Mouse (Mus musculus): Measurements from ENCODE around the gene Cap2. TPM values are rescaled to one million over a fixed set of nuclear protein-coding genes. Genes with fewer than 3 reads are reported as not detected.

Cap2 gene
- polyA plus RNA-seq (2015; fragmentation: Nextera tagmentation; extraction: Ambion mirVana): 139 and 172 TPM in 2 replicates

GRCm38 (mm10) chr13:46501800-46502389, at the start of gene Cap2:
Gene Cap2, plus strand, starts transcription at chr13:46501848.
- under 1% methylated on average over 34 of the region's 42 CpGs for WGBS
- H3K36me3 ChIP-seq: no peaks in the 10 kb centered on the region

GRCm38 (mm10) chr13:46459546-46459945, 42.1 kb upstream of the Cap2 start:
- Histone ChIP-seq H3K9ac (no peak overlapping the region), H3K9me3 (replicated peaks) (no peaks in the 10 kb centered on the region), H3K4me2 (no peak overlapping the region), H3K27ac (no peak overlapping the region), H3K4me1 (replicated peaks) (no peaks in the 10 kb centered on the region), H3K36me3 (no peaks in the 10 kb centered on the region), H3K4me3 (no peak overlapping the region), H3K27me3 (no peaks in the 10 kb centered on the region)
- ATAC-seq (replicated peaks; ENCODE audit: insufficient number of reproducible peaks, insufficient read depth, low FRiP score, low read depth): no peak
- 91% methylated on average over 10 of the region's 10 CpGs for WGBS

More at GRCm38 (mm10) chr13:46501800-46502389, at the start of gene Cap2:
- Histone ChIP-seq H3K4me1 (replicated peaks) (peaks cover 4% of the 10 kb centered on the region; the same call in 1 of the 2 replicates), H3K9me3 (replicated peaks) (no peaks in the 10 kb centered on the region), H3K27ac (peak within 1 kb of the TSS; percentile 96), H3K27me3 (no peaks in the 10 kb centered on the region), H3K4me2 (peak within 1 kb of the TSS; percentile 66), H3K4me3 (peak within 1 kb of the TSS; percentile 66), H3K9ac (peak within 1 kb of the TSS; percentile 80)
- ATAC-seq (replicated peaks; ENCODE audit: insufficient number of reproducible peaks, insufficient read depth, low FRiP score, low read depth): peak; percentile 87

GRCm38 (mm10) chr13:46462280-46462679, 39.4 kb upstream of the Cap2 start:
- Histone ChIP-seq H3K27me3 (no peaks in the 10 kb centered on the region), H3K4me3 (no peak overlapping the region), H3K4me2 (no peak overlapping the region), H3K9ac (no peak overlapping the region), H3K4me1 (replicated peaks) (no peaks in the 10 kb centered on the region), H3K27ac (no peak overlapping the region), H3K36me3 (no peaks in the 10 kb centered on the region), H3K9me3 (replicated peaks) (no peaks in the 10 kb centered on the region)
- WGBS: 93% methylated on average over 4 of the region's 4 CpGs
- ATAC-seq (replicated peaks; ENCODE audit: insufficient number of reproducible peaks, insufficient read depth, low FRiP score, low read depth): no peak

- no peak overlapping the region for H3K9ac ChIP-seq
- H3K36me3 ChIP-seq: no peaks in the 10 kb centered on the region
- WGBS: 58% methylated on average over 3 of the region's 3 CpGs
- no peak overlapping the region for H3K27ac ChIP-seq
- H3K4me1 ChIP-seq (replicated peaks): no peaks in the 10 kb centered on the region
- H3K9me3 ChIP-seq (replicated peaks): no peaks in the 10 kb centered on the region
- H3K27me3 ChIP-seq: no peaks in the 10 kb centered on the region
- H3K4me3 ChIP-seq: no peak overlapping the region
- no peak for ATAC-seq (replicated peaks; ENCODE audit: insufficient number of reproducible peaks, insufficient read depth, low FRiP score, low read depth)
- H3K4me2 ChIP-seq: no peak overlapping the region
Measured at GRCm38 (mm10) chr13:46463764-46464163, 37.9 kb upstream of the Cap2 start.

GRCm38 (mm10) chr13:46468251-46468650, 33.4 kb upstream of the Cap2 start:
- 55% methylated on average over 8 of the region's 8 CpGs for WGBS
- Histone ChIP-seq H3K4me3 (no peak overlapping the region), H3K27me3 (no peaks in the 10 kb centered on the region), H3K9ac (no peak overlapping the region), H3K9me3 (replicated peaks) (no peaks in the 10 kb centered on the region), H3K4me2 (no peak overlapping the region), H3K27ac (no peak overlapping the region), H3K4me1 (replicated peaks) (no peaks in the 10 kb centered on the region), H3K36me3 (no peaks in the 10 kb centered on the region)
- no peak for ATAC-seq (replicated peaks; ENCODE audit: insufficient number of reproducible peaks, insufficient read depth, low FRiP score, low read depth)

GRCm38 (mm10) chr13:46469536-46469935, 32.1 kb upstream of the Cap2 start:
- no peak overlapping the region for H3K27ac ChIP-seq
- 94% methylated on average over 2 of the region's 2 CpGs for WGBS
- H3K4me2 ChIP-seq: no peak overlapping the region
- H3K4me1 ChIP-seq (replicated peaks): no peaks in the 10 kb centered on the region
- no peak overlapping the region for H3K9ac ChIP-seq
- no peak overlapping the region for H3K4me3 ChIP-seq
- no peaks in the 10 kb centered on the region for H3K36me3 ChIP-seq
- no peak for ATAC-seq (replicated peaks; ENCODE audit: insufficient number of reproducible peaks, insufficient read depth, low FRiP score, low read depth)
- H3K9me3 ChIP-seq (replicated peaks): no peaks in the 10 kb centered on the region
- no peaks in the 10 kb centered on the region for H3K27me3 ChIP-seq

- 80% methylated on average over 3 of the region's 3 CpGs for WGBS
- H3K4me3 ChIP-seq: no peak overlapping the region
- H3K9me3 ChIP-seq (replicated peaks): no peaks in the 10 kb centered on the region
- no peak overlapping the region for H3K9ac ChIP-seq
- H3K4me1 ChIP-seq (replicated peaks): no peaks in the 10 kb centered on the region; the same call in 1 of the 2 replicates
- no peaks in the 10 kb centered on the region for H3K27me3 ChIP-seq
- no peaks in the 10 kb centered on the region for H3K36me3 ChIP-seq
- ATAC-seq (replicated peaks; ENCODE audit: insufficient number of reproducible peaks, insufficient read depth, low FRiP score, low read depth): no peak
- no peak overlapping the region for H3K27ac ChIP-seq
- H3K4me2 ChIP-seq: no peak overlapping the region
Measured at GRCm38 (mm10) chr13:46481271-46481670, 20.4 kb upstream of the Cap2 start.

- 81% methylated on average over 3 of the region's 3 CpGs for WGBS
Measured at GRCm38 (mm10) chr13:46485605-46486004, 16.0 kb upstream of the Cap2 start.

GRCm38 (mm10) chr13:46488166-46488565, 13.5 kb upstream of the Cap2 start:
- H3K4me1 ChIP-seq (replicated peaks): peaks cover 7% of the 10 kb centered on the region; the same call in 1 of the 2 replicates
- no peaks in the 10 kb centered on the region for H3K36me3 ChIP-seq
- H3K4me2 ChIP-seq: no peak overlapping the region
- no peaks in the 10 kb centered on the region for H3K27me3 ChIP-seq
- H3K4me3 ChIP-seq: no peak overlapping the region
- 47% methylated on average over 4 of the region's 4 CpGs for WGBS
- H3K9ac ChIP-seq: no peak overlapping the region
- H3K9me3 ChIP-seq (replicated peaks): no peaks in the 10 kb centered on the region
- H3K27ac ChIP-seq: peak overlapping the region; percentile 46; the same call in 1 of the 2 replicates
- no peak for ATAC-seq (replicated peaks; ENCODE audit: insufficient number of reproducible peaks, insufficient read depth, low FRiP score, low read depth)

More at GRCm38 (mm10) chr13:46485605-46486004, 16.0 kb upstream of the Cap2 start:
- Histone ChIP-seq H3K27ac (no peak overlapping the region), H3K4me3 (no peak overlapping the region), H3K27me3 (no peaks in the 10 kb centered on the region), H3K36me3 (no peaks in the 10 kb centered on the region), H3K4me2 (no peak overlapping the region), H3K9me3 (replicated peaks) (no peaks in the 10 kb centered on the region), H3K9ac (no peak overlapping the region), H3K4me1 (replicated peaks) (peaks cover 7% of the 10 kb centered on the region; the same call in 1 of the 2 replicates)
- ATAC-seq (replicated peaks; ENCODE audit: insufficient number of reproducible peaks, insufficient read depth, low FRiP score, low read depth): no peak

- H3K4me2 ChIP-seq: no peak overlapping the region
- H3K4me1 ChIP-seq (replicated peaks): peaks cover 7% of the 10 kb centered on the region; the same call in 1 of the 2 replicates
- no peak for ATAC-seq (replicated peaks; ENCODE audit: insufficient number of reproducible peaks, insufficient read depth, low FRiP score, low read depth)
- H3K4me3 ChIP-seq: no peak overlapping the region
- no peaks in the 10 kb centered on the region for H3K36me3 ChIP-seq
- WGBS: 38% methylated on average over 4 of the region's 4 CpGs
- H3K27ac ChIP-seq: no peak overlapping the region
- H3K9me3 ChIP-seq (replicated peaks): no peaks in the 10 kb centered on the region
- no peak overlapping the region for H3K9ac ChIP-seq
- no peaks in the 10 kb centered on the region for H3K27me3 ChIP-seq
Measured at GRCm38 (mm10) chr13:46490644-46491043, 11.0 kb upstream of the Cap2 start.

GRCm38 (mm10) chr13:46502390-46502891, 793 bp downstream of the Cap2 start:
- WGBS: 4% methylated on average over 20 of the region's 20 CpGs
- Histone ChIP-seq H3K4me2 (peak overlapping the region; percentile 66), H3K9ac (peak overlapping the region; percentile 80), H3K27ac (peak overlapping the region; percentile 96), H3K27me3 (no peaks in the 10 kb centered on the region), H3K4me1 (replicated peaks) (peaks cover 5% of the 10 kb centered on the region; the same call in 1 of the 2 replicates), H3K4me3 (peak overlapping the region; percentile 66), H3K36me3 (no peaks in the 10 kb centered on the region), H3K9me3 (replicated peaks) (no peaks in the 10 kb centered on the region)
- ATAC-seq (replicated peaks; ENCODE audit: insufficient number of reproducible peaks, insufficient read depth, low FRiP score, low read depth): peak; percentile 68

GRCm38 (mm10) chr13:46507944-46508343, 6.3 kb downstream of the Cap2 start:
- Histone ChIP-seq H3K9me3 (replicated peaks) (no peaks in the 10 kb centered on the region), H3K27me3 (no peaks in the 10 kb centered on the region), H3K36me3 (no peaks in the 10 kb centered on the region), H3K4me1 (replicated peaks) (peaks cover 19% of the 10 kb centered on the region), H3K4me3 (no peak overlapping the region), H3K27ac (peak overlapping the region; percentile 56), H3K9ac (no peak overlapping the region), H3K4me2 (no peak overlapping the region)
- no peak for ATAC-seq (replicated peaks; ENCODE audit: insufficient number of reproducible peaks, insufficient read depth, low FRiP score, low read depth)
- 55% methylated on average over 7 of the region's 7 CpGs for WGBS

All from heart, embryonic 15.5 days (tissue).